Mouse (Mus musculus) spleen, postnatal 4 days (tissue): Measurements from ENCODE around the gene Cdh20.

Experiments
- DNase-seq, 2 experiments: peaks; one replicate each; pipeline ENCODE4 v3.0.0; 2022; ENCODE audit warnings: low spot score in 2 of 2

The Cdh20 gene

DNA sequence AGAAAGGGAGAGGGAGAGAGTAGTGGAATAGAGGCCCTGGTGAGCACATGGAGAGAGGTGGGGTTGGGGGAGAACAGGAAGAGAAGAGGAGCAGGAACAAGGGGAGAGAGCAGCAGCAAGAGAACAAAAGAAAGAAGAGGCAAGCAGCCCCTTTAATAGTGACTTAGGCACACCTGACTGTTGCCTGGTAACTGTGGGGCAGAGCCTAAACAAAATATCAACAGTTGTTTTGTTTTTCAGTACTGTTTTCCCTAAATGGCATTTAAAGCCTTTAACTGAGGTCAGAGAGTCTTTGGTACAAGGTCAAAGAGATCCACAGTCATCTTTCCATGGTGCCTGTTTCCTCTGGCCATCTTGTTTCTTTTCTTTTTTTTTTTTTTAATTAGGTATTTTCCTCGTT, 245.0 kb downstream of the Cdh20 start:
- no peak for DNase-seq

GRCm38 (mm10) chr1:105041668-105042067, 273.3 kb downstream of the Cdh20 start:
- no peak for DNase-seq
